9 mouse cellular contexts compared by ENCODE assay signal in the genomic region with DNA sequence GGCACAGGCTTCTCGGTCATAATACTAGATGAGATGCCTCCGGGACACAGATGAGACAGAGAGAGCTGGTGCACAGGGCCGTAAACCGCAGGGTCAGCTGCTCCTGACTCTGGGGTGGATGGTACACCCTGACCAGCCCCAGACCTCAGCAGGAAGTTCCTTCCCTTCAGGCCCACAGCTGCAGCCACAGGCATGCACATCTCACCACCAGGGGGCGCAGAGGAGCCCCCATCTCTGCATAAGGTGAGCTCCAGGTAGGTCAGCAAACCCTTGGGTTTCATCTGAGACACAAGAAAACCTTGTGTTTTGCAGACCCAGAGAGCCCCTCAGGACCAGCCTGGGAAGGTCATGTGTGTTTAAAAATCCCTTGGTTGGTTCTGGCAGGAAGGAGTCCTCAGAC.
DNase-seq lines count a peak whose midpoint lies in the region; ATAC-seq and TF ChIP-seq lines count a peak whose summit lies in the region.
"Had no signal": no experiment of that assay in that cellular context is flagged by ENCODE, and none has a peak within 500 bp of the region (broad histone marks: within the 10 kb centered on the region; RNA-seq: fewer than 3 reads in every experiment).

No protein-coding gene starts in this region.

- H3K27ac ChIP-seq in left cerebral cortex, adult 2 months: no peak overlapping the region
- H3K27ac ChIP-seq: heart, embryonic 13.5 days had no signal

- ATAC-seq in cerebellum, adult (ENCODE audit: insufficient number of reproducible peaks, low FRiP score, low TSS enrichment): no peak
- ATAC-seq in hematopoietic stem cell, adult 5-6 weeks (replicated peaks in 1 of 2; ENCODE audit: insufficient read depth in 1 of 2, low FRiP score in 2 of 2, low TSS enrichment in 1 of 2, low read depth in 1 of 2, poor library complexity in 2 of 2, severe bottlenecking in 2 of 2): peak; percentile 23; a peak in 1 of 4 replicates

- intact Hi-C loops in left cerebral cortex, adult 2 months (cut with DNase I): loop anchor here (5.0 kb wide), 1 partner anchor 122 kb away; no protein-coding TSS in a partner anchor

- no peak overlapping the region for H3K4me3 ChIP-seq in left cerebral cortex, adult 2 months
- H3K4me3 ChIP-seq: heart, embryonic 13.5 days had no signal

- DNase-seq in cerebellum, adult 9-10 months: peak; percentile 4
- peak; percentile 12 to 26 for DNase-seq in left cerebral cortex, adult 2 months (ENCODE audit: extremely low spot score in 1 of 2, low spot score in 2 of 2)
- no peak for DNase-seq in left cerebral cortex, adult 8-10 months (ENCODE audit: low spot score in 2 of 2)
- DNase-seq in adrenal gland, adult 18-20 months (ENCODE audit: low spot score in 2 of 2): peak; percentile 51 to 62
- peak; percentile 40 to 54 for DNase-seq in natural killer cell, adult 2 months (ENCODE audit: low spot score in 2 of 2)
- DNase-seq in frontal cortex, postnatal 10 days (ENCODE audit: low spot score in 2 of 2): no peak

- TF ChIP-seq CTCF in left cerebral cortex, adult 2 months (IDR thresholded peaks at IDR 0.05): peak; percentile 76

Comparison
In these comparisons a context has a peak if more than half of its experiments do, and no peak if none do; other contexts are left out.
1. DNase-seq: peak in cerebellum, adult 9-10 months (single experiment), left cerebral cortex, adult 2 months (2 of 2), adrenal gland, adult 18-20 months (2 of 2) and natural killer cell, adult 2 months (2 of 2); none in left cerebral cortex, adult 8-10 months (0 of 2) and frontal cortex, postnatal 10 days (0 of 2).